Mouse (Mus musculus): ENCODE measurements at regions not wholly inside any gene's neighbourhood (a gene's known extent, or its start where the extent isn't known, plus 50 kb on each side); places are given as distances from the start of the nearest gene placed in this dataset.

DNA sequence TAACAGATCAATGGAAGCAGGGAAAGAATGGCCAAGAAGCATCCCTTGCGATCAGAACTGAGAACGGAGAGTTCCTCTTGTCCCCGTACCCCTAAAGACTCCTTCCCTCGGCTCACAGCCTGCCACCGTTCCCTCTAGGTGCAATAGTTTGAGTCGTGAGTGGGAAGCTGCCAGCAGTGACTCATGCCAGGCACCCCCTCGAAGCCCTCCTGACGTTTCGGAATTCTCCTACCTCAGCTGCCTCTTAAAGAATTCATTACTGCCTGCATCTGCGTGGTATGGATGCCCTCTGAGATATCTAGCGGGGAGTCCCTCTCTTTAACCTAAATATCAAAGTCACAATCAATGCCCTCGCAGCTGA is 92.2 kb upstream of the Spon1 start:
- TF ChIP-seq POLR2A (IDR thresholded peaks at IDR 0.05; ENCODE audit: insufficient read length, low read depth) (no peak), CEBPB (IDR thresholded peaks at IDR 0.05; ENCODE audit: insufficient read depth, poor library complexity, severe bottlenecking) (no peak), MYOD1 (IDR thresholded peaks at IDR 0.05; ENCODE audit: control insufficient read depth in 1 of 3, insufficient read length in 2 of 3, low read depth in 2 of 3) (no peak), MAX (IDR thresholded peaks at IDR 0.05; ENCODE audit: low read depth) (no peak), E2F4 (IDR thresholded peaks at IDR 0.05; ENCODE audit: insufficient read depth) (no peak), USF1 (IDR thresholded peaks at IDR 0.05; ENCODE audit: low read depth) (no peak), TCF12 (IDR thresholded peaks at IDR 0.05; ENCODE audit: insufficient read depth, poor library complexity, severe bottlenecking) (no peak), REST (IDR thresholded peaks at IDR 0.05; ENCODE audit: insufficient read depth, insufficient read length) (no peak), TCF3 (IDR thresholded peaks at IDR 0.05; ENCODE audit: insufficient read length, low read depth) (no peak)
